Mouse (Mus musculus) adrenal gland (tissue): Measurements from ENCODE around the gene Gm17428.
"Not testable (repeated sequence)": the region's sequence is repeated elsewhere in the genome, so short reads cannot be mapped to it uniquely, and the experiment has no call there.

Experiments
- intact Hi-C: fragments of 180-260 bp; cut with DNase I; formaldehyde crosslinking; loops from one replicate; pipeline ENCODE4 v1.15.1; 2025

The Gm17428 gene

GRCm38 (mm10) chr14:54950493-54950892 lies 26.2 kb upstream of the Gm17428 start:
- intact Hi-C loops, result no loop called here

- intact Hi-C loops, result no loop called here
Observed at GRCm38 (mm10) chr14:54951587-54951986, 25.1 kb upstream of the Gm17428 start.

GRCm38 (mm10) chr14:54953664-54954206 lies 23.0 kb upstream of the Gm17428 start:
- intact Hi-C loops, result no loop called here

- intact Hi-C loops, result no loop called here
Observed at GRCm38 (mm10) chr14:54954474-54954873, 22.3 kb upstream of the Gm17428 start.

- intact Hi-C loops, result no loop called here
Observed at GRCm38 (mm10) chr14:54955481-54955880, 21.3 kb upstream of the Gm17428 start.

GRCm38 (mm10) chr14:54956533-54956932 lies 20.2 kb upstream of the Gm17428 start:
- intact Hi-C loops, result no loop called here

GRCm38 (mm10) chr14:54958503-54958902 lies 18.2 kb upstream of the Gm17428 start:
- intact Hi-C loops, result no loop called here

GRCm38 (mm10) chr14:54959197-54959596 lies 17.5 kb upstream of the Gm17428 start:
- intact Hi-C loops, result no loop called here

GRCm38 (mm10) chr14:54959853-54960613 lies 16.7 kb upstream of the Gm17428 start:
- intact Hi-C loops, result not testable (repeated sequence)

- intact Hi-C loops, result no loop called here
Observed at GRCm38 (mm10) chr14:54960769-54961168, 16.0 kb upstream of the Gm17428 start.

- intact Hi-C loops, result no loop called here
Observed at GRCm38 (mm10) chr14:54961487-54961886, 15.2 kb upstream of the Gm17428 start.

- intact Hi-C loops, result no loop called here
Observed at GRCm38 (mm10) chr14:54962714-54963113, 14.0 kb upstream of the Gm17428 start.

GRCm38 (mm10) chr14:54963727-54964126 lies 13.0 kb upstream of the Gm17428 start:
- intact Hi-C loops, result no loop called here

GRCm38 (mm10) chr14:54965044-54965443 lies 11.7 kb upstream of the Gm17428 start:
- intact Hi-C loops, result no loop called here

GRCm38 (mm10) chr14:54965631-54966030 lies 11.1 kb upstream of the Gm17428 start:
- intact Hi-C loops, result no loop called here

- intact Hi-C loops, result no loop called here
Observed at GRCm38 (mm10) chr14:54966320-54966977, 10.3 kb upstream of the Gm17428 start, which contains the start of gene Myh6. Gene Myh6, minus strand, starts transcription at chr14:54966927.

GRCm38 (mm10) chr14:54967874-54968273 lies 8.9 kb upstream of the Gm17428 start:
- intact Hi-C loops, result no loop called here

GRCm38 (mm10) chr14:54968344-54968743 lies 8.4 kb upstream of the Gm17428 start:
- intact Hi-C loops, result no loop called here

- intact Hi-C loops, result not testable (repeated sequence)
Observed at GRCm38 (mm10) chr14:54972786-54973185, 3.9 kb upstream of the Gm17428 start.

GRCm38 (mm10) chr14:54974068-54974791 lies 2.5 kb upstream of the Gm17428 start:
- intact Hi-C loops, result no loop called here

GRCm38 (mm10) chr14:54978664-54979063 lies 1.9 kb downstream of the Gm17428 start:
- intact Hi-C loops, result no loop called here

GRCm38 (mm10) chr14:54981934-54982333 lies 5.2 kb downstream of the Gm17428 start:
- intact Hi-C loops, result no loop called here
